ENCODE assay signal across 20 mouse cellular contexts in genomic region chr1:86133337-86133736, GRCm38 (mm10). TPM values are rescaled to one million over a fixed set of nuclear protein-coding genes. Genes with fewer than 3 reads are reported as not detected.
"Had no signal": no experiment of that assay in that cellular context is flagged by ENCODE, and none has a peak within 500 bp of the region (broad histone marks: within the 10 kb centered on the region; RNA-seq: fewer than 3 reads in every experiment).

TSS of gene Gm21972 (plus strand) at chr1:86133637.

- H3K4me1 ChIP-seq: neural tube, embryonic 12.5 days; neural tube, embryonic 13.5 days; neural tube, embryonic 15.5 days; stomach, embryonic 15.5 days had no signal

- H3K27ac ChIP-seq: neural tube, embryonic 12.5 days; neural tube, embryonic 13.5 days; neural tube, embryonic 15.5 days; stomach, embryonic 15.5 days; stomach, postnatal 0 days had no signal

- H3K4me3 ChIP-seq: neural tube, embryonic 12.5 days; neural tube, embryonic 13.5 days; neural tube, embryonic 15.5 days; stomach, embryonic 15.5 days had no signal

- H3K27me3 ChIP-seq: neural tube, embryonic 12.5 days; neural tube, embryonic 13.5 days; neural tube, embryonic 15.5 days; stomach, embryonic 15.5 days had no signal

- DNase-seq: retina, postnatal 1 day; right cerebral cortex, adult 18-20 months; right cerebral cortex, postnatal 14 days; right cerebral cortex, postnatal 25 days; right cerebral cortex, postnatal 4 days; spleen, adult 18-20 months; thymus, adult 18-20 months; thymus, adult 2 months; thymus, postnatal 14 days; thymus, postnatal 25 days; thymus, postnatal 36 days; thymus, postnatal 4 days had no signal

RNA-seq across cellular contexts. Expression of gene Gm21972, which starts in this region (rescaled TPM):
- polyA plus RNA-seq: neural tube, embryonic 12.5 days; neural tube, embryonic 13.5 days; spleen, adult 2 months; stomach, embryonic 14.5 days; stomach, embryonic 15.5 days; stomach, embryonic 16.5 days; stomach, postnatal 0 days; thymus, adult 2 months had no signal
